Mouse (Mus musculus) C2C12 (cell line): ENCODE data around the gene Dstyk.

Source experiments
- CTCF ChIP-seq: IDR thresholded peaks from one replicate; pipeline ENCODE4 v1.5.1; 2011; ENCODE audit not compliant: control insufficient read depth, insufficient read depth, insufficient read length
- FOSL1 ChIP-seq: IDR thresholded peaks from one replicate; pipeline ENCODE4 v1.8.0; 2011; ENCODE audit warnings: mild to moderate bottlenecking, low read length; ENCODE audit not compliant: poor library complexity, insufficient read depth, severe bottlenecking
- MAX ChIP-seq: IDR thresholded peaks from one replicate; pipeline ENCODE4 v1.6.1; 2011; ENCODE audit warnings: mild to moderate bottlenecking, control low read depth

GRCm38 (mm10) chr1:132474496-132474895 lies 57.1 kb downstream of the Dstyk start:
- TF ChIP-seq CTCF (no peak), MAX (no peak), FOSL1 (no peak)
